Mouse (Mus musculus) natural killer cell, adult 2 months (primary cell): Measurements from ENCODE around the gene Wdr70.

Source experiments
- DNase-seq, 2 experiments: peaks; one replicate each; pipeline ENCODE4 v3.0.0; 2022; ENCODE audit warnings: low spot score in 2 of 2

Gene Wdr70

DNA sequence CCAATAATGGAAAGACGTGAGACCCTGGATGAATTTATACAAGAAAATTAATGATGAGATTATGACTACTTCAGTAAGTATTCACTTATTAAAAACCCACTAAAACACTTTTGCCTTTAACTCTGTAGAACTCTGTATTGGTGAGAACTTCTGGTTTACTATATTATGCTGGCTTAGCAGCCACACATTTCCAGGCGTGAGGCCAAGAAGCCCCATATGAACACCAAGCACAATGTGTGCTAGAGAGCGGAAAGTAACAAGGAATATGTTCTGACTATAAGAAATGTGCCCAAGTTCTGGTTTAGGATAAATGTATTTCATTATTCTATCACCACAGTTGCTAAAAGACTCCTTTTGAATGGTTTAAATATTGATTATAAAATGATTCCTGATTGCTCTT is 68.4 kb downstream of the Wdr70 start:
- no peak for DNase-seq

DNA sequence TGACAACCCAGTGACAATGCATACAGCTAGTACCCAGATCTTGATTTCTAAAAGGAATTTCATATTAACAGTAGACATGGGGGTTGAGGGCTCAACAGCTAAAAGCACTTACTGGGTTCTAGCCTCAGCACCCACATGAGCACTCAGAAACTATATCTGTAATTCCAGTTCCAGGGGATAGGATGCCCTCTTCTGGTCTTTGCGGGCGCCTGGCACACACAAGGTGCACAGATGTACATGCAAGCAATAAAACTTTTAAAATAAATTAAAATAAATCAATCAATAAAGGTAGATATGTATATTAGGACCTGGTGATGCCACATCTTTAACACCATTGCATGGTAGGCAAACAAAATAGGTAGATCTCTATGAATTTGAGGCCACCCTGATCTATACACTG is 71.5 kb downstream of the Wdr70 start:
- no peak for DNase-seq

DNA sequence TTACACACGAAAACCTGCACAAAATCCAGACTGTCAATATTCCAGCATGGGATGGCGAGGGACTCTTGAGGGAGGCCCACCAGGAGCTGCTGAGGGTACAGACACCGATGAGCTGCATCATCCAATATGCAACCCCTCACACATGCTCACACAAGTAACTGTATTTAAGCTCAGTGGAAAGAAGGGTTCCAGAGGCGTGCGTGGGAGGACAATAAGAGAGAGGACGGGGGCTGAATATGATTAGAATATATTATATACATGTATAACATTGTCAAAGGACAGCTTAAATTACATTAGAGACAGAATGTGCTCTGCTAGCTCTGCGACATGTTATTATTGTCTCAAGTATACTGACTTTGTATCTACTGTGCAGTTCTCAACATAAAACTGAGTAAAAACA is 87.6 kb downstream of the Wdr70 start:
- no peak for DNase-seq

DNA sequence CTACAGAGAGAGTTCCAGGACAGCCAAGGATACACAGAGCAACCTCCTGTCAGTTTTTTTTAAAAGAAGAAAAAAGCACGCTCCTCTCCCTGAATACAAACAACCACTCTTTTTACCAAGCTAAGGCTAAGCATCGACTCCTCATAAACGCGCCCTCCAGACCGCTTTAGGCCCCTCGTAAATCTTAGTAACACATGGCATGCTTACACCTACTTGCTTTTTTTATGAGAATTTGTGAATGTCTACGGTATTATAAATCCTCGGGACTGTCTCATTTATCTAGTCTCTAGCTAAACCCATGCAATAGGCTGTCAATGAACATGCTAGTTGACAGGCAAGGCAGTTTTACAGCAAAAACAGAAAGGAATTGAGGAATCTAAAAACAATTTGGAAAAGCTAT is 91.6 kb downstream of the Wdr70 start:
- DNase-seq: no peak

DNA sequence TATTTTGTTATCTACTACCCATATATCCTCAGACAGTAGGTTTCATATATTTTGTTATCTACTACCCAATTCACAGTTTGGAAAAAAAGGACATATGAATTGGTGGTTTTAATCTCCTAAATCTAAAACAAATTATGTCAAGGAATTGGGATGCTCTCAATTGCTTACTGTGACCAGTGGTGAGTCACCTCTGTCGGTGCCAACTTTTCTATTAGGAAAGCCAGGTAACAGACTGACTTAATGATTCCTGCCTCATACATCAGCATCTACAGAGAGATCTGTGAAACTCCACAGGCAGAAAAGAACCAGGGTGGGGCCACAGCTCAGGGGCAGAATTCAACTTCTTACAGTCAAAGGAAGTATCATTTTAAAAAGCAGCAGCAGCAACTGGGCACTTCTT is 93.0 kb downstream of the Wdr70 start:
- no peak for DNase-seq

DNA sequence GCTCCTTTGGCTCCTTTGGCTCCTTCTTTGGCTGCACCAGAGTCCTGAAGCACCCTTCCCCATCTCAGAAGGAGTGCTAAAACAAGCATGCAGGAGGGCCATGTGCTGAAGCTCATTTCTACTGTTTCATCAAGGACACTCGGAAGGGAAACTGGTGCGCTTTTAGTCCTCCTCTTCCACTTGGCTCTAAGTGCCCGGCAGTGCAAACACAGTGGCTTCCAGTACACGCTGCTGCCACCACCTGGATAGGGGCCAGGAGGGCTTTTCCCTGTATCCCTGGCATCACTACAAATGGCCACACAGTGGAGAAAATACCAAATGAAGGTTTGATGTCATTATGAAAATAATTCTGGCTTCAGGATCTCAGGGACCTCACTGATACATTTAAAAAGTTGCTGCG is 93.5 kb downstream of the Wdr70 start:
- no peak for DNase-seq

DNA sequence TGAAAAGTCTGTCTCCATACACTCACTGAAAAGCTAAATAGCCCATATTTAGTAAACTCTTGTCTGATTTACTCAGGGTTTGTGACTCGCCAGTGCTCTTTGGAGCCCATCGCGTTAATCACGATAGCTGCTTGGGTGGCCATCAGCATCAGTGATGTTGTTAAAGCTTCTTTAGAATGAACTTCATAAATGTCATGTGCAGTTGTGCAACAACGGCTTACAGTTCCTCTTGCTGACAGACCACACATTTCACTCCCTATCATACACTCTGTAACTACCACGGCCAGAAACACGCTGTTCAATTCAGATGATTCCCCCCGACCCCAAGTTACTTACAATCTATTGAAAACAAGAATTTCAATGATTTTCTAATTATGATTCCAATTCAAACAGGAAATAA is 95.2 kb downstream of the Wdr70 start:
- no peak for DNase-seq

DNA sequence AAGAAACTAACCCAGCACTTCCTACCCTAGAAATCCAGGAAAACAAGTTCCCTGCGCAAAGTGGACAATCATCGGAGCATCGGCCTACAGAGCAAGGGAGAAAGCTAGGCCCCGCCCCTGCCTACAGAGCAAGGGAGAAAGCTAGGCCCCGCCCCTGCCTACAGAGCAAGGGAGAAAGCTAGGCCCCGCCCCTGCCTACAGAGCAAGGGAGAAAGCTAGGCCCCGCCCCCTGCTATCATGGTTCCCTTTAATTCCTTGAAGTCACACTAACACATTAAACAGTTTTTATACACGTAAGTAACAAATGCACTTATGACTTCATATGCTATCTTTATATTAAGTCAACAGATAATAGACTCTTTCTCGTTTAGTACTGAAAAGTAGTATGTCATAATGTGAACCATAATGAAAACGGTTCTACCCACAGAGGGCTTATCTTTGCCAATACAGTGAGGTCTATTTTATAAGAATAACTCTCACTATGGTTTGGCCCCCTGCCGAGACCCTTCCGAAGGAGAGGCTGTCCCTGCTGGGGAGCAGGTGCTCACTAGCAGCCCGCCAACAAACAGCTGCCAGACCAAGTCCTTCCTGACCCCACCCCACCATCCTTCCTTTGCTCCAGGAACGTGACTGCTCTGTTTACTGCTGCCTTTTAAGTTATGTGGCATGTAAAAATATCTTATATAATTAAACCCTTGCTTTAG is 100.0 kb downstream of the Wdr70 start:
- DNase-seq: peak in 1 of 2 experiments; percentile 4

DNA sequence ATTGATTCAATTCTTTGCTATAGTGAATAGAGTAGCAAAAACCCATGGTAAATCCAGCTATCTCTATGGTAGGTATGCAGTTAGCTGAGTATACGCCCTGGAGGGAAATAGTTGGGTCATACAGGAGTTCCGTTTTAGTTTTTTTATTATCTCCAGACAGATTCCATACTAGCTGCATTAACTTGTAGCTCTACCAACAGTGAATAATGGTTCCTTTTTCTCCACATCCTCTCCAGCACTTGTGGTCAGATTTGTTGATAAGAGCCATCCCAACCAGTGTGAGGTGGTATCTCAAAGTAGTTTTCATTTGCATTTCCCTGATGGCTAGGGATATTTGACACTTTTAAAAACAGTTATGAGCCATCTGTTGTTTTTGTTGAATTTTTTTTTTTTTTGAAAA is 100.9 kb downstream of the Wdr70 start:
- DNase-seq: no peak

DNA sequence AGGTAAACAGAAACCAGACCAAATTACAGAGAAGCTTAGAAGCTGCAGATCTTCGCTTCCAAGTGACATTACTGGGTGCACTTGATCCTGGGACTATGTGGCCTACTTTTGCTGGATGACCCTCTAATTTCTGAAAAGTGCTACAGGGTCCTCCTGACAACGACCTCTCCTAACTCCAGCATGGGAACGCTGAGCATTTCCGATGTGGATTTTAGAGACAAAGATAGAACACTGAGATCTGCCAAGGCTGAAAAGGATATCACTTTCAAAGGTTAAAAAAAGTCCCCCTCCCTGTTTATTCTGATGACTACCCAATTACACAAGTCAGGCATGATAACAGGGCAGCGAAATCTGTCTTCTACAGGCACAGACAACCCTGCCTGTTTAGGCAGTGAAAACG is 105.3 kb downstream of the Wdr70 start:
- no peak for DNase-seq

DNA sequence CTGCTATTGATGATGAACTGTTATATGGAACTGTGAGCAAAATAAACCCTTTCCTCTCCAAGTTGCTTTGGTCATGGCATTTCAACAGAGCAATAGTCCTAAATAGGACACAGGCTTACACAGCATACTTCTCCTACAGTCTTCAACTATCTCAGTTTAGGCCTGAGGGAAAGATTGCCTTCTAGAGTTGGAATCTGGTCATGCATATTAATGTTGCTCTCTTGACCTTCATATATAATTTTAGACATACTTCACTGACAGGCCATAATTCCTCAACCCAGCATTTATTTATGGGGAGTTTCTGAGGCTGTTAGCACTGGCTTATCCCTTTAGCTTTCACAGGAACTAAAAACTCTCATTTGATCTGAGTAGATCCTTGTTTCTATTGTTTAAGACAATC is 108.9 kb downstream of the Wdr70 start:
- DNase-seq: no peak

DNA sequence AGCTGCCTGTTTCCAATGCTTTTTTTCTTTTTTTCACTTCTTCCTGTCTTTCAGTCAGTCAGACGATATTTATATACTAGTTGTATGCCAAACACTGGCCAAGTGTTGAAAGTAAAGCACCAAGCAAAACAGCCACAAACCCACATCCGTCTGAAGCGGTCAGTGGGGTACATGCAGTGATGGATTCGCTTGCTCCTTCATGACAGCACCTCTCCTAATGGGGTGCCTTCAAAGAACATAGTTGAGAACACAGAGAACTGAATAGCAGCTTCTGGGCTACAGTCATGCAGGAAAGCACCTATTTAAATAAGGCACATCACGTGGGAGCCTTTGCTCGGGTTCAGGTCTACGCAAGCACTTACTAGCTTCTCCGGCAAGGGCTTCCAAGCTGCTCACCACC is 111.6 kb downstream of the Wdr70 start:
- peak; percentile 76 to 87 for DNase-seq

DNA sequence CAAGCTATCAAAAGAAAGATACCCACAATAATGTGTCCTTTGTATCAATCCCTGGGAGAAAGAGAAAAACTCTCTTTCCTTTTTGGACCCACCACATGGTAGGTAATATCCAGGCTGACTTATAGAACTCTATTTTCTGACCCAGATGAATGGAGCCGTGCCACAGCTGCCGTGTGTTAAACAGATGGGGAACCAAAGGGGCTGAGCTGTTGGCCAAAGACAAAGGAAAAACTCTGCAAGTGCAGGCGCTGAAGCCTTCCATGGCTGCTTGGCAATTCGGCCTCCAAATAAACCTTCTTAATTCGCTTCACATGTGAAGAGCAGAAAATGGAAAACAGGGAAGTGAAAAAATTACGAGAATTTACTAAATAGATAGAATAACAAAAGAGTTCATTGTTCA is 112.7 kb downstream of the Wdr70 start:
- DNase-seq: no peak

DNA sequence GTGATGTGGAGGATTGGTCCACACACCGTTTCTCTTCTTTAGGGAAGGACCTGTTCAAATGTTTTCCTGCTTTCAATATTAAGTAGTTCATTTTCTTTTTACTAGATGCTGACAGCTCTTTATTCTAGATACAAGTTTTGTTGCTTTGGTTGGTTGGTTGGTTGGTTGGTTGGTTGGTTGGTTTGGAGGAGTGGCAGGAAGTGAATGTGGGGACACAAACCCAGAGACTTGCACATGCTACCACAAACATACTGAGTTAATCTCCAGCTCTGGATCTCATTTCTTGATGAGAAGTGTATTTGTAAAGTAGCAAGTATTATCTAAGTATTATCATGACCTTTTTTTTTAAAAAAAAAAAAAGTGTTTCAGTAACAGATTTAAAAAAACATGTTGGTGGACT is 120.4 kb downstream of the Wdr70 start:
- no peak for DNase-seq

DNA sequence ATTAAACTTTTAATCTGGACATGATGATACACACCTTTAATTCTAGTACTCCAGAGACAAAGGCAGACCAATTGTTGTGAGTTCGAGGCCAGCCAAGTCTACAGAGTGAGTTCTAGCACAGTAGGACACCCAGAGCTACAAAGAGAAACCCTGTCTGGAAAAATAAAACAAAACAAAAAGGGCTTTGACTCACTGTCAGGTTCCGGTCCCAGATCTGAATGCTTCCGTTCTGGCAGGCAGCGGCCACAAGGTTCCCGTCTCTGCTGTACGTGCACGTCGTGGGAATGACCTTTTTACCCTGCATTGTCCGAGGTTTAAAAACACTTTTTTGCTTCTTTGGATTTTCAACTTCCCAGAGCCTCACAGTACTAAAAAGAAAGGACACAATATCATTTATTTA is 122.2 kb downstream of the Wdr70 start:
- DNase-seq: no peak

DNA sequence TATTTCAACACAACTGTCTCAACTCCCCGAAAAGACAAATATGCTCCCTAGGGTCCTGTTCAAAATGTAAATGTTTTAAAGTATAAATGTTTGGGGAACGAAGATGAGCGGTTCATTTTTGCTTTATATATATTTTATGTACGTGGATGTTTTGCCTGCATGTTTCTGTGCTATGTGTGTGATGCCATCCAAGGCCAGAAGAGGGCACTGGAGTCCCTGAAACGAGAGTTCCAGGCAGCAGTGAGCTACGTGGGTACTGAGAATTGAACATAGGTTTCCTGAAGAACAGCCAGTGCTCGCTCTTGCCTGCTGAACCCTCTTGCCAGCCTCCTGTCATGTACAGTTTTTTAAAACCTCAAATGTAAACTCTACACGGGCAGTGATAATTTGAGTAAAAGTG is 124.6 kb downstream of the Wdr70 start:
- DNase-seq: no peak

DNA sequence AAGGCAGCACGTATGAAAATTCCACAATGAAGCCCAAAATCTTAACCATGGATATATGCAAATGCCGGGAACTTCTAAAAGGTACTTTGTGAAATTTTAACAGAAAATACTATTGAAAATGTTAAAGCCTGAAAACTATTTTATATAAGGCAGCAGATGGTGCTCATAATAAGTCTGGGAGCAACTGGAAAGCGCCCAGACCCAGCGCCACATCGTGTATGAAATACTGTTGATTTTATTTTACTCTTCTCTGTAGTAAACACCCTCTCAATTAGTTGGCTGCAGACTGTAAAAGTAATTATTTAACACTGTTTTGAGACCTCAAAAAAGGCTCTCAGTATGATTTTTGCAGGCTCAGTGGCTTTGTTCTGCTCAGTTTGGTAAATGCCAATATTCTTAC is 126.5 kb downstream of the Wdr70 start:
- no peak for DNase-seq

DNA sequence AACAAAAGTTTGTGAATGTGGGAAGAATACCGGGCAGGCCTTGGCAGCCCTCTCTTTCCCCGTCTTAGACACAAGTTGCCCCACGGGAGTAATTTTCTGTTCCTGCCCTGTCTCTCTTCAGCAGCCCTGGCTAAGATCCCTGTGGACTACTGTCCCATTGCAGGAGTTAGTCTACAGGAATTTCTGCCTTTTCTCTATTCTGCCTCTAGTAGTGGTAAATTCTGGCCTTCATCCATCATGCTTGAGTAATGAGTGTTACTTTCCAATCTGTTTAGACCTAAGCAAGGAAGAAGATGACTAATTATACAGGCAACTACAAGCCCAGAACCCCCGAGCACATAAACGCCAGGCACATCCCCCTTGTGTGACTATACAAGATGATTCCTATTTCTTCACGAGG is 136.2 kb downstream of the Wdr70 start:
- no peak for DNase-seq

DNA sequence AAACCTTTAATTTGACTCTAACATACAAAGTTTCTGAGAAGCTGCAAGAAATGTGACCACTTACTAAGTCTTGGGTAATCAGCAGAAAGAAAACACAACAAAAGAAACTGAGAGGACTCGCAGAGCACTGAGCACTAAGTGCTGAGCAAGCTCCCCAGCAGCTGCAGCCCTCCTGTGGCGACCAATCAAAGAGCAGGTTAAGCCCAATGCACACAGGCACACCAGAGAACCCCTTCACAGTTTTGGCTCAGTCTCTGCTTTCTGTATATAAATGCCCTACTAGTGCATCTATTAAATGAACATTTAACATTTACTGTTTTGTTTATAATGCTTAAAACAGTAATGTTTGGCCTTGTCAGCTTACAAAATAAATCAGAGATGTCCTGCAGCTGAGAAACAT is 137.5 kb downstream of the Wdr70 start:
- no peak for DNase-seq

DNA sequence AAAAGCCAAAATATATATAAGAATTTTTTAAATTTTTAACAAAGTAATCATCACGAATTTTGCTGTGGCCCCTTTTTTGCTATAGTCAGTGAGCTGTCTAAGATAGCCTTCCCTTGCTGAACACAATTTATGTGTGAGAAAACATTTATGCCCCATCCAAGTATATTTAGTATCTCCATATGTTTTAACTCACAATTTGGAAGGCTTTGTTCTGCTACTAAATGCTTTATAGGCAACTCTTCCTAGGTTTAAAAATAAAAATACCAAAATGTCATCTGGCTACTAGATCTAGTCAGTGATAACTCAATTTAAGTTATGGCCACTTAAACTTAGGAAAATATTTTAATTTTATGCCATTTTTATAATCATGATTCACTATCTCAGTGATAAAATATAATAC is 142.1 kb downstream of the Wdr70 start:
- no peak for DNase-seq

DNA sequence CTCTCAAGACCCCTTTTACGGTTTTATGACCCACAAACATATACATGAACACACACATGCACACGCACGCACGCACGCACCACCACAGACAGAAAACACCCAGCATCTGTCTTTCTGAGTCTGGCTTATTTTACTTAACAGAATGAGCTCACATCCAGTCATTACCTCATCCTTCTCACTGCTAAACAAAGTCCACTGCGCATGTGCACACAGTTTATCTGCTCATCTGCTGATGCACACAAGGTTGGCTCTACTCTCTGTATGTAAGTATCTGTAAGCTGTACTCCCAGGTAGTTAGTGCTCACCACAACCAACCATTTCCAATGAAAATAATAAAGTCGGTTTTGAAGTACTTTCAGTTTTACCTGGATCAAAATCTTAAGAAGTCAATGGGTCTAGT is 148.4 kb downstream of the Wdr70 start:
- no peak for DNase-seq

DNA sequence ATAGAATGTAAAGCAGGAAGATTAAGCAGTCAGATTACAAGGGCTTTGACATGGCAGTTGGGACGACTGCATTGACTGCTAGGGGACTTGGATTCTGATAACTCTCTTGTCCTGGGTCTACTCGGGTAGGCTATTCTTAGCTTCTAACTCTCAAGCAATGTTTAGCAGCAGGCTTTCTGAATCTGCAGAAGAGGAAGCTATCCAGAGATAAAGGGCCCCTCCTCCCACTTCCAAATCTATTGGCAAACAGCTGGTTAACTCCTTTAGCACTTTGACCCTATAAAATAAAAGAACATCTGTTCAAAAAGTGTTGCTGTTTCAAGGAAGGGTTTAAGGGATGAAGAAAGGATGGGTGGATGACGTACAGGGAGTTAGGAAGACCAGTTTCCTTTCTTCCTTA is 157.3 kb downstream of the Wdr70 start:
- DNase-seq: no peak

DNA sequence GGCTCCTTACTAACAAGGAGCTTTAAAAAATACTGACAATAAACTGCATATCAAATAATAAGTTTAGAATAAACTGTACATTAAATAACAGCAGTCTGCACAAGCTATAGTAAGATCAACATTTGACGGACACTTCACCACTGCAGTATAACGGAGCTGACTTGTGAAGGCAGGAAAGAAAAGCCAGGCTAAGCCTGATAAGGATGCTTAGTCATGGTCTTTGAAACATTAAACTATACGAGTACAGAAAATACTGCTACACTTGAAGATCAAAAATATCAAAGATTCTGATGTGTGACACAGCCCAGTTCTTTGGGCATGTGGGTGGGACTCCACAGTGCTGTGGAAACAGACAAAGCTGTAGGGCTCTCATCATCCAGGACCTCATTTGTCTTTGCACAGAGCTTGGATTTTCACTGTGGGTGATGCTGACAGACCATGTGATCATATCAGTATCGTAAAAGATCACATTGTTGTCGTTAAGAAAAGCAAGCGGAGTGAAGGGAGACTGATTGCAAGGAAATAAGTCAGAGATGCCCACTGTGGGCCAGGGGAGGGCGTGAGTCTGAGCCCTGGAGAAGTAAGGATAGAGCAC is 163.3 kb downstream of the Wdr70 start:
- no peak for DNase-seq

DNA sequence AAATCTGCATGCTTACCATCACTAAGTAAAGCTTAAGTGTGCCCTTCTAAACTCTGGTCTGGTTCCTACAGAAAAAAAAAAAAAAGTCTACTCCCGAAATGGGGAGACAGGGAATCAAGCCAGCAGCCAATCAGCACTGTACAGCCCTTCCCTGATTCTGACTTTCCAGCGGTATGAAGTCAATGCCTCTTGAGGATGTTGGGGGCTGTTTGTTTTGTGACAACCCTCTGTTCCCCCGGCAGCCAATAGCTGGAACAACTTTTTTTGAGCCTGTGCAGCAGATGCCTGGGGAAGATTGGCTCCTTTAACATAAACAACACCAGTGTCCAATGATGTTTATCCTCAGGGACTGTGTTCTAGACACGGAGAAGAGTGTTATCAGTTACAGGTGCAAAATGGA is 164.4 kb downstream of the Wdr70 start:
- DNase-seq: no peak
